In the genomic region with DNA sequence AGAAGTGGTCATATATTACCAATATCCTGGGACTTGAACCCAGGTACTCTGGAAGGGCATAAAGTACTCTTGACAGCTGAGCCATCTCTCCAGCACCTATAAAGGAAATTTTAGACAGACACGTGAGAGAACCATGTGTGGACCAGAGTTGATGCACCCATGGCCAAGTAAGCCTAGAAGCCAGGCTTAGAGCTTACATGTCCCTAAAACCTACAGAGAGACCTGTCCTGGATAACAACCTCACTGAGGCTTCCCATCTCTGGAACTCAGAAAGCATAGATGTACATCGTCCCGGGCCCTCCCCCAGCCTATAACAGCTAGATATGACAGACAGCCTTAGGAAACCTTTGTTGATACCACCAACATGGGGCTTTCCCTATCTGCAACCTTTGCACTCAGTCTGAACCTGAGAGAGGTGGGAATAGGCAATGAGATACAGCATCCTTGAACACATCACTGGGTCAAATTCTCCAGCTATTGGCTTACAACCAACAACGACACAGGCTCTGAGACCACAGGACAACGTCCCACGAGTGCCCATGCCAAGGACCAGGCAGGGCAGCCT, we compare ENCODE assay signal across 26 mouse cellular contexts. TPM values are rescaled to one million over a fixed set of nuclear protein-coding genes. Genes with fewer than 3 reads are reported as not detected.
DNase-seq lines count a peak whose midpoint lies in the region; ATAC-seq and TF ChIP-seq lines count a peak whose summit lies in the region.
"Had no signal": no experiment of that assay in that cellular context is flagged by ENCODE, and none has a peak within 500 bp of the region (broad histone marks: within the 10 kb centered on the region; RNA-seq: fewer than 3 reads in every experiment).

No protein-coding gene starts in this region.

- no peak for TF ChIP-seq CTCF in liver, postnatal 0 days (IDR thresholded peaks at IDR 0.05; ENCODE audit: low read depth)

- peak; percentile 70 for DNase-seq in heart, embryonic 10.5 days (ENCODE audit: low spot score)
- DNase-seq in heart, postnatal 14 days, result no peak
- DNase-seq in liver, embryonic 13.5 days, result no peak
- DNase-seq in liver, result no peak
- DNase-seq in liver, postnatal 0 days, result no peak
- no peak for DNase-seq in cerebellum, adult 8-10 months
- DNase-seq: adrenal gland, postnatal 10 days; adrenal gland, postnatal 36 days; B cell, adult 2 months; cerebellum, adult 18-20 months; cerebellum, adult 9-11 months; cerebellum, postnatal 25 days; forebrain, postnatal 0 days; gastrocnemius, adult 2 months; gastrocnemius, postnatal 14 days; heart, adult 18-20 months; heart, postnatal 36 days had no signal

- no peak for TF ChIP-seq EP300 in liver, postnatal 0 days (IDR thresholded peaks at IDR 0.05; ENCODE audit: low read depth)

- ATAC-seq in liver, embryonic 13.5 days (ENCODE audit: low read depth), result peak; percentile 48; the same call in 1 of the 2 replicates
- peak; percentile 68 for ATAC-seq in liver, postnatal 0 days
- ATAC-seq: forebrain, embryonic 14.5 days; forebrain, postnatal 0 days; hindbrain, embryonic 16.5 days; Patski had no signal

- no peak overlapping the region for H3K4me2 ChIP-seq in liver, embryonic 13.5 days
- H3K4me2 ChIP-seq in liver, postnatal 0 days (ENCODE audit: low read depth, low read length), result no peak overlapping the region
- H3K4me2 ChIP-seq: embryonic facial prominence, embryonic 12.5 days; embryonic facial prominence, embryonic 15.5 days; hindbrain, embryonic 13.5 days had no signal

- peaks cover 50% of the 10 kb centered on the region for H3K4me1 ChIP-seq in heart, embryonic 10.5 days
- peaks cover 14% of the 10 kb centered on the region; the same call in 1 of the 2 replicates for H3K4me1 ChIP-seq in liver, embryonic 13.5 days (replicated peaks)
- no peaks in the 10 kb centered on the region for H3K4me1 ChIP-seq in liver, postnatal 0 days (ENCODE audit: insufficient read depth)
- H3K4me1 ChIP-seq: embryonic facial prominence, embryonic 12.5 days; embryonic facial prominence, embryonic 15.5 days; hindbrain, embryonic 13.5 days had no signal

- 84% methylated on average over 6 of the region's 6 CpGs for WGBS in heart, embryonic 10.5 days
- WGBS in liver, embryonic 13.5 days (ENCODE audit: insufficient replicate concordance), result 65% methylated on average over 6 of the region's 6 CpGs
- WGBS in liver, postnatal 0 days (ENCODE audit: insufficient replicate concordance), result 61% methylated on average over 6 of the region's 6 CpGs

- intact Hi-C loops in heart, postnatal 14 days (cut with DNase I), result no loop called here

- no peaks in the 10 kb centered on the region for H3K27me3 ChIP-seq in heart, embryonic 10.5 days (ENCODE audit: insufficient read depth, poor library complexity, severe bottlenecking)
- H3K27me3 ChIP-seq in liver, embryonic 13.5 days, result no peaks in the 10 kb centered on the region
- no peaks in the 10 kb centered on the region for H3K27me3 ChIP-seq in liver, postnatal 0 days (ENCODE audit: insufficient read depth, low read length)
- H3K27me3 ChIP-seq: CH12.LX; embryonic facial prominence, embryonic 12.5 days; embryonic facial prominence, embryonic 15.5 days; hindbrain, embryonic 13.5 days; Patski had no signal

- H3K4me3 ChIP-seq in heart, embryonic 10.5 days, result no peak overlapping the region
- no peak overlapping the region for H3K4me3 ChIP-seq in liver, embryonic 13.5 days (replicated peaks)
- H3K4me3 ChIP-seq in liver, postnatal 0 days (ENCODE audit: low read depth, low read length), result no peak overlapping the region
- H3K4me3 ChIP-seq: embryonic facial prominence, embryonic 12.5 days; embryonic facial prominence, embryonic 15.5 days; gastrocnemius, adult 2 months; hindbrain, embryonic 10.5 days; hindbrain, embryonic 13.5 days had no signal

- H3K9ac ChIP-seq in liver, embryonic 13.5 days, result no peak overlapping the region
- H3K9ac ChIP-seq in liver, postnatal 0 days (replicated peaks), result no peak overlapping the region
- H3K9ac ChIP-seq: embryonic facial prominence, embryonic 12.5 days; embryonic facial prominence, embryonic 15.5 days; forebrain, postnatal 0 days; hindbrain, embryonic 13.5 days had no signal

- no peaks in the 10 kb centered on the region for H3K9me3 ChIP-seq in heart, embryonic 10.5 days
- no peaks in the 10 kb centered on the region for H3K9me3 ChIP-seq in liver, embryonic 13.5 days (replicated peaks)
- H3K9me3 ChIP-seq in liver, postnatal 0 days (ENCODE audit: low read length), result no peaks in the 10 kb centered on the region
- H3K9me3 ChIP-seq: embryonic facial prominence, embryonic 15.5 days; G1E; hindbrain, embryonic 10.5 days had no signal

- H3K36me3 ChIP-seq in heart, embryonic 10.5 days, result peaks cover 2% of the 10 kb centered on the region; the same call in 1 of the 2 replicates
- no peaks in the 10 kb centered on the region for H3K36me3 ChIP-seq in liver, embryonic 13.5 days
- H3K36me3 ChIP-seq in liver, postnatal 0 days (replicated peaks; ENCODE audit: insufficient read depth, low read length), result no peaks in the 10 kb centered on the region
- H3K36me3 ChIP-seq: embryonic facial prominence, embryonic 15.5 days; G1E; hindbrain, embryonic 13.5 days had no signal

- H3K27ac ChIP-seq in heart, embryonic 10.5 days, result peak overlapping the region; percentile 76; the same call in 1 of the 2 replicates
- no peak overlapping the region for H3K27ac ChIP-seq in liver, embryonic 13.5 days
- H3K27ac ChIP-seq in liver, postnatal 0 days (ENCODE audit: low read depth), result no peak overlapping the region
- H3K27ac ChIP-seq: embryonic facial prominence, embryonic 12.5 days; embryonic facial prominence, embryonic 15.5 days; gastrocnemius, adult 2 months; hindbrain, embryonic 10.5 days; hindbrain, embryonic 13.5 days had no signal

RNA-seq across cellular contexts. Expression of a gene that starts 31.0 kb away (rescaled TPM):
- polyA plus RNA-seq in heart, embryonic 10.5 days (2016; fragmentation: Nextera tagmentation; extraction: Ambion mirVana), result 5.5 TPM in 2 replicates
- total RNA-seq in heart, postnatal 14 days (2021), result under 1 TPM; 0.19 to 0.90 TPM
- polyA plus RNA-seq in liver, embryonic 13.5 days (2015; fragmentation: Nextera tagmentation; extraction: Ambion mirVana), result 0.61 and 0.68 TPM in 2 replicates
- 0.12 and 0.22 TPM in 2 replicates for polyA plus RNA-seq in liver, postnatal 0 days (2015; fragmentation: Nextera tagmentation; extraction: Ambion mirVana)
- total RNA-seq: CH12.LX had no signal
- polyA plus RNA-seq: G1E had no signal

RNA-seq across cellular contexts. Expression of a gene that starts 41.1 kb away (rescaled TPM):
- 52.8 and 63.4 TPM in 2 replicates for polyA plus RNA-seq in heart, embryonic 10.5 days (2016; fragmentation: Nextera tagmentation; extraction: Ambion mirVana)
- 10 to 100 TPM; 57.2 to 60.7 TPM for total RNA-seq in heart, postnatal 14 days (2021)
- 22.6 and 26.1 TPM in 2 replicates for polyA plus RNA-seq in liver, embryonic 13.5 days (2015; fragmentation: Nextera tagmentation; extraction: Ambion mirVana)
- 9.0 and 9.2 TPM in 2 replicates for polyA plus RNA-seq in liver, postnatal 0 days (2015; fragmentation: Nextera tagmentation; extraction: Ambion mirVana)
